Mouse (Mus musculus): ENCODE results near the gene Foxp2. TPM values are rescaled to one million over a fixed set of nuclear protein-coding genes. Genes with fewer than 3 reads are reported as not detected.

Gene Foxp2
- polyA plus RNA-seq, 1 experiment: 0.01 TPM

DNA sequence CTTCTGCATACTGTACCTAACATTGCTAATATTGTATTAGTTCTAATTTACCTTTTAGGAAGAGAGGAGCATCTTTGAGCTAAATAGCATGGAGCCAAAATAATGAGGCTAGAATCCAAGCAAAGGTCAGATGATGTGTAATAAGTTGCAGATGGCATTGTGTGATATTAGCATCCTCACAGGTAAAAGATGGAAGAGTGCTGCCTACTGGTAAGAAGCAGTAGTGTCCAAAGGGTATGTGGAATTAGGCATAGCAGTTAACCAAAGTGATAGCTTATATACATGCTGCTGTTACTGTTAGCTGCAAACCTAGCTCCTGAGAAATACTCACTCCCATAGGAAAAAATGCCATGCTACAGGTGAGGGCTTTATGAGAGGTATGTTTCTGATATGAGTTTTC, 275.6 kb downstream of the Foxp2 start:
- Histone ChIP-seq H3K4me3 (replicated peaks) (no peak overlapping the region), H3K4me1 (ENCODE audit: control insufficient read depth) (no peaks in the 10 kb centered on the region), H3K27me3 (ENCODE audit: control insufficient read depth) (no peaks in the 10 kb centered on the region), H3K36me3 (ENCODE audit: control insufficient read depth) (no peaks in the 10 kb centered on the region), H3K9me3 (ENCODE audit: control insufficient read depth, low read length) (no peaks in the 10 kb centered on the region)
- no peak for TF ChIP-seq TAL1 (IDR thresholded peaks at IDR 0.05; ENCODE audit: low read length)
- TF ChIP-seq GATA1 (IDR thresholded peaks at IDR 0.05; ENCODE audit: low read length): no peak

DNA sequence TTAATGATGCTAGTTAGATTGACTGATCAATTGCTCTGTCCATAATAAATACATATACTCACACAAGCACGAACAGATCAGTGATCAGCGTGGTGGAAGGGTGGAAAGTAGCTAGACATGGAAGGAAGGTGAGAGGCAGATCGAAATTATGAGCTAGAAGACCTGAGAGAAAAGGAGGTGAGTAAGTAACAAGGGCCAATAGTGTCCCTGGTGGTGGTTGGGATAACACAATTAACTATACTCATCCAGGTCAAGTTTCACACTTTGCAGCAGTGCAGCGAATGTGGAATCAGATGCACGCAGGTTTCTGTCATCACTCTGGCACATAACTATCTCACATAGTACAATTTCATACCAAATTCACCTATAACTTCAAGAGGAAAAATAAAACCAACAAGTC, 291.7 kb downstream of the Foxp2 start:
- Histone ChIP-seq H3K27me3 (ENCODE audit: control insufficient read depth) (no peaks in the 10 kb centered on the region), H3K4me3 (replicated peaks) (no peak overlapping the region), H3K36me3 (ENCODE audit: control insufficient read depth) (no peaks in the 10 kb centered on the region), H3K4me1 (ENCODE audit: control insufficient read depth) (no peaks in the 10 kb centered on the region), H3K9me3 (ENCODE audit: control insufficient read depth, low read length) (no peaks in the 10 kb centered on the region)
- TF ChIP-seq TAL1 (IDR thresholded peaks at IDR 0.05; ENCODE audit: low read length): no peak

DNA sequence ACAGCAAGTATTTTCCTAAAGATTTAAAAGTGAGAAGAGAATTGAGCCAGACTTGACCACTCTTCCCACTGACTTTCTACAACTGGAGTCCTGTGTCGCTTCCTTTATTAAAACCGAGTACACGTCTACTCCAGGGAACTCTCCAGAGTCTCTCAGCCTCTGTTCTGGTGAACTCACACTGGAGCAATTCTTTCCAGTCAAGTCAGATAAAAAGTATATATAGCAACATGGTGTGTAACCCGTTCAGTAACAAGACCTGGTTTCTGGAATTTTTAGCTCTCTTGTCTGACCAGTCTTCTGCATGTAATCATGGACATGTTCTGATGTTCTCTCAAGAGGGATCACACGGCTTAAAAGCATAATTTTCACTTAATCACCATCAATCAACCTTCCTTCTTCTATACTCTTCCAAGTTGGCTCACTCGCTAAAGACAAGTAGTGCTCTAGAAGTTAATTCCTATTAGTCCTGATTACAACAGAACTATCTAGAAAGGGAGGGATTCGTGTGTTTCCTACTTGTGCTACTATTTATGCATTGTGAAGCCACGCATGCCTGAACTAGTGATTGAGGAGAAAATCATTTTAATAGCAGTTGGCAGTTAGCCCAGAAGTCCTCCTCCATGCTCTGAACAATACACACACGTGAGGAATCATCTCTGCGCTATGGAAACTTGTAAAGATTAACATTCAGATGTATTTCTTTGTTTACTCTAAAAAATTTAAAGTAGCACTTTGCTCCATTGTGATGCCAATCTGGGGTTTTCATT, 341.2 kb downstream of the Foxp2 start:
- H3K4me3 ChIP-seq (replicated peaks): no peak overlapping the region
- no peak for TF ChIP-seq GATA1 (IDR thresholded peaks at IDR 0.05; ENCODE audit: low read length)
- TF ChIP-seq TAL1 (IDR thresholded peaks at IDR 0.05; ENCODE audit: low read length): no peak
- no peaks in the 10 kb centered on the region for H3K36me3 ChIP-seq (ENCODE audit: control insufficient read depth)
- H3K9me3 ChIP-seq (ENCODE audit: control insufficient read depth, low read length): no peaks in the 10 kb centered on the region
- H3K4me1 ChIP-seq (ENCODE audit: control insufficient read depth): no peaks in the 10 kb centered on the region
- no peaks in the 10 kb centered on the region for H3K27me3 ChIP-seq (ENCODE audit: control insufficient read depth)

DNA sequence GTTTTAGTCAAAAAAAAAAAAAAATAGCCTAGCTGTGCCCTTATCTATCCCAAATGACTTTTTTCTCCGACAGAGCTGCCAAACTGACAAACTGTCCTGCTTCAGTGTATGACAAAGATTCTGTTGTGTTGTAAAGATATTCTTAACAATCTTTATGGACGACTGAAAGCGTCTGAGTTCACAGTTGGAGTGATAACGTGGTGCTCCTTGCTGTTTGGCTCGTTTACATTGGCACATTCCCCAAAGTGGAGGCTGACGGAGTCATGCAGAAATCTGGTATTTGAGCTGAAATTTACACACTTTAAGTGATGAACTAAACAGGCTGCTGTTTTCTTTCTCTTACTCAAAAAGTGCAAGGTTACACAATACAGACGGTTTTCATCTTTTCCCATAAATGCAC, 356.2 kb downstream of the Foxp2 start:
- TF ChIP-seq GATA1 (IDR thresholded peaks at IDR 0.05; ENCODE audit: low read length) (no peak), TAL1 (IDR thresholded peaks at IDR 0.05; ENCODE audit: low read length) (no peak)
- Histone ChIP-seq H3K27me3 (ENCODE audit: control insufficient read depth) (no peaks in the 10 kb centered on the region), H3K36me3 (ENCODE audit: control insufficient read depth) (no peaks in the 10 kb centered on the region), H3K9me3 (ENCODE audit: control insufficient read depth, low read length) (no peaks in the 10 kb centered on the region), H3K4me1 (ENCODE audit: control insufficient read depth) (no peaks in the 10 kb centered on the region), H3K4me3 (replicated peaks) (no peak overlapping the region)

DNA sequence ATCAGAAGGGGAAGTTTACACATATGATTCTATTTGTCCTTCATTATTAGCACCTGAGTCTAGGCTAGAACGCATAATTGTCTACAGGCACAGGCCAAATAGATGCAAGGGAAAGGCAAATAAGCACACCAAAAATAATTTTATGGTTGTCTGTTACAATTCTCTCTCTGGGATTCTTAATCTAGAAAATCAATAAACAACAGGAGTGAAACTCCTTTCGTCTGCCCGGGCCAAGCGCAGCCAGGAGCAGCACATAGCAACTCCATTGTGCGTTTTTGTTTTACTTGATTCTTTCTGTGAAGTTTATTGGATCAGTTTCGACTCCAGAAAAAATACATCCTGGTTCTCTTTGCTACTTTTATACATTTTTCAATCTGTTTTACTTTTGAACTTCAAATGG, 356.7 kb downstream of the Foxp2 start:
- Histone ChIP-seq H3K36me3 (ENCODE audit: control insufficient read depth) (no peaks in the 10 kb centered on the region), H3K4me3 (replicated peaks) (no peak overlapping the region), H3K9me3 (ENCODE audit: control insufficient read depth, low read length) (no peaks in the 10 kb centered on the region), H3K4me1 (ENCODE audit: control insufficient read depth) (no peaks in the 10 kb centered on the region), H3K27me3 (ENCODE audit: control insufficient read depth) (no peaks in the 10 kb centered on the region)
- TF ChIP-seq GATA1 (IDR thresholded peaks at IDR 0.05; ENCODE audit: low read length): no peak
- no peak for TF ChIP-seq TAL1 (IDR thresholded peaks at IDR 0.05; ENCODE audit: low read length)

DNA sequence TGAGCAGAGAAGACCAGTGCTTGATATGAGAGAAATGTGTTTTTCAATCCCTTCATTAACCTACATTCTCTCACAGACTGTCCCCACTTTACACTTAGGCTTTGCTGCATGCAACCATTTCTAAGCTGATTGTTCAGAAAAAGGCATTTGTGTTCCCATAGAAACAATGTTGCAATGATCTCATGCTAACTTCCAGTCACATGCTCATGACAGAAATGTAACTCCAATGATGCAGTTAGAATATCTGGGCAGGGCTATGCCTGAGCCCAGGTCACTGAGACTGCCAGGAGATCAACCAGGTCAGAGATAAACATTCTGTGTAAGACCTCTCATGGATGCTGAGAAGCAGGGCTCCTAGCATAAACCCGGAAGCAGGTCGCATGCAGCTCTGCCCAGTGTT, 367.0 kb downstream of the Foxp2 start:
- no peaks in the 10 kb centered on the region for H3K4me1 ChIP-seq (ENCODE audit: control insufficient read depth)

DNA sequence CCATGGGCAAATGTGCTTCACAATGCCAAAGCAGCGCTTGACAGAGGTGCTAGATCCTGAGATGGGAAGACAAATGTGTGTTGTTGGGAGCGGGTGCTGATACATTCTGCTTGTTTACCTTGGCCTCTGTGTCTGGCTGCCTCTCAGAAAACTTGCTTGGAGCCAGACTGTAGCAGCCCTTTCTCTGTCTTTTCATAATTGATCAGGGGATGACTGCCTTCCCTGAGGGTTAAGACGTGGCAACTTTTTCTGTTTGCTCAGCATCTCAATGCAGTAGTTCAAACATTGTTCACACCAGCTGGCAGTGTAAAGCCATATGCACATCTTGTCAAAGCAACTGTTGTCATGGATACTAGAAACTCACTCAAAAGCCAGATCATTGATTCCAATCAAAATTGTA, 384.1 kb downstream of the Foxp2 start:
- Histone ChIP-seq H3K27me3 (ENCODE audit: control insufficient read depth) (no peaks in the 10 kb centered on the region), H3K9me3 (ENCODE audit: control insufficient read depth, low read length) (no peaks in the 10 kb centered on the region), H3K4me1 (ENCODE audit: control insufficient read depth) (no peaks in the 10 kb centered on the region), H3K4me3 (replicated peaks) (no peak overlapping the region), H3K36me3 (ENCODE audit: control insufficient read depth) (no peaks in the 10 kb centered on the region)
- TF ChIP-seq TAL1 (IDR thresholded peaks at IDR 0.05; ENCODE audit: low read length) (no peak), GATA1 (IDR thresholded peaks at IDR 0.05; ENCODE audit: low read length) (no peak)

More for the DNA sequence above, 367.0 kb downstream of the Foxp2 start:
- H3K36me3 ChIP-seq (ENCODE audit: control insufficient read depth): no peaks in the 10 kb centered on the region
- TF ChIP-seq TAL1 (IDR thresholded peaks at IDR 0.05; ENCODE audit: low read length): no peak
- TF ChIP-seq GATA1 (IDR thresholded peaks at IDR 0.05; ENCODE audit: low read length): no peak
- H3K4me3 ChIP-seq (replicated peaks): no peak overlapping the region
- H3K27me3 ChIP-seq (ENCODE audit: control insufficient read depth): no peaks in the 10 kb centered on the region
- no peaks in the 10 kb centered on the region for H3K9me3 ChIP-seq (ENCODE audit: control insufficient read depth, low read length)

DNA sequence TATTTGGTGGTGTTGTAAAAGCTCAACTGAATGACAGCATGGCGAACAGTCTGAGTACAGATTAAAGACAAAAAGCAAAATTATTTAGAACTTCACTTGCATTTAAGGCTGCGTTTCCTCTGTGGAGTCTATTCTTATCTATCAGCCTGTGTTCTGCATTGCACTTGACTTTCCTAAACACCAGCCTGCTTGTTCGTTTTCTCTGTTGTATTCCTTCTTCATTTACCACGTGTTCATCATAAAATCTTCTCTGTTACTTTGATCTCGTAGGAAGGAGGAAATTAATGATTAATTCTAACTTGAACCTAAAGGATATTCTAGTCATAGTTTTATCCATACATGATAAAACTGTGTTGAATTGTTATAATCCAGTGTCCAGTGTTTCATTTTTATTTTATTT, 392.9 kb downstream of the Foxp2 start:
- Histone ChIP-seq H3K27me3 (ENCODE audit: control insufficient read depth) (no peaks in the 10 kb centered on the region), H3K4me1 (ENCODE audit: control insufficient read depth) (no peaks in the 10 kb centered on the region), H3K4me3 (replicated peaks) (no peak overlapping the region), H3K36me3 (ENCODE audit: control insufficient read depth) (no peaks in the 10 kb centered on the region), H3K9me3 (ENCODE audit: control insufficient read depth, low read length) (no peaks in the 10 kb centered on the region)
- no peak for TF ChIP-seq TAL1 (IDR thresholded peaks at IDR 0.05; ENCODE audit: low read length)
- no peak for TF ChIP-seq GATA1 (IDR thresholded peaks at IDR 0.05; ENCODE audit: low read length)

DNA sequence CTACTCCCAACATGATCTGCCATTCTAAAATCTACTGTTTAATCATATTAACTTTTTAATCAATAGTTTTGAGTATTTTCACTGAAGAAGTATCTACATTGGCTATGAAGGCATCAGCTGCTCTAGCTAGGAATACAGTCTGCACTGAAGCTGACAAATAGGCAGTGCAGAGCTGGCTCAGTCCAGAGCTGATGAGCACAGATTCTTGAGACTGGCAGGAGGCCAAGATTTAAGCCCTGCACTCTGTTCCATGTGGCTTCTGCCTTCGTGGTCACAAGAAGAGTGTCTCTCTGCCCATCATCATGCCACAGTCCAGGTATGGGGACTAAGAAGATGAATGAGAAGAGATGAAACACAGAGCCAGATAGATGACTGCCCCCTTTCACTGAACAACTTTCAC, 398.1 kb downstream of the Foxp2 start:
- no peaks in the 10 kb centered on the region for H3K27me3 ChIP-seq (ENCODE audit: control insufficient read depth)
- H3K4me1 ChIP-seq (ENCODE audit: control insufficient read depth): no peaks in the 10 kb centered on the region
- H3K36me3 ChIP-seq (ENCODE audit: control insufficient read depth): no peaks in the 10 kb centered on the region
- TF ChIP-seq GATA1 (IDR thresholded peaks at IDR 0.05; ENCODE audit: low read length) (no peak), TAL1 (IDR thresholded peaks at IDR 0.05; ENCODE audit: low read length) (no peak)
- no peaks in the 10 kb centered on the region for H3K9me3 ChIP-seq (ENCODE audit: control insufficient read depth, low read length)
- no peak overlapping the region for H3K4me3 ChIP-seq (replicated peaks)

DNA sequence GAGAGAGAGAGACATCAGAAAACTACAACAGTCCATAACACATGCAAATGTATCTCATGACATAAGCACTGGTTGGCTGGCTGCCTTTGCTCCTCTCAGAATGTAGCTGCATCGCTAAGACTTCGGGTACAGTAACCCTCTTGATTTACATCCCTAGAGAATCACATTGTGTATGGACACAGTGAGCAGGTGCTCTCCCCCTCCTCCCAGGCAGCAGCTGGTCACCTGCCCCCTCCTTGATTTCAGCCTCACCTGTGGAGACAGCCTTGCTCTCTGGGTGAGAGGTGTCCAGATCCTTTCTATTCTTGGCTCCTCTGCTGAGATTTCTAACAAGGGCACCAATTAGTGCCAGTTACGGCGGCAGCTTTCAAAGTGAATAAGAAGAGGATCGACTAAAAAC, 409.5 kb downstream of the Foxp2 start:
- H3K4me3 ChIP-seq (replicated peaks): no peak overlapping the region
- TF ChIP-seq GATA1 (IDR thresholded peaks at IDR 0.05; ENCODE audit: low read length) (no peak), TAL1 (IDR thresholded peaks at IDR 0.05; ENCODE audit: low read length) (no peak)
- no peaks in the 10 kb centered on the region for H3K4me1 ChIP-seq (ENCODE audit: control insufficient read depth)
- no peaks in the 10 kb centered on the region for H3K27me3 ChIP-seq (ENCODE audit: control insufficient read depth)
- no peaks in the 10 kb centered on the region for H3K36me3 ChIP-seq (ENCODE audit: control insufficient read depth)
- H3K9me3 ChIP-seq (ENCODE audit: control insufficient read depth, low read length): no peaks in the 10 kb centered on the region

Measured in erythroblast, embryonic 14.5 days (primary cell).